Mouse (Mus musculus): ENCODE measurements around the gene Arntl2.

DNA sequence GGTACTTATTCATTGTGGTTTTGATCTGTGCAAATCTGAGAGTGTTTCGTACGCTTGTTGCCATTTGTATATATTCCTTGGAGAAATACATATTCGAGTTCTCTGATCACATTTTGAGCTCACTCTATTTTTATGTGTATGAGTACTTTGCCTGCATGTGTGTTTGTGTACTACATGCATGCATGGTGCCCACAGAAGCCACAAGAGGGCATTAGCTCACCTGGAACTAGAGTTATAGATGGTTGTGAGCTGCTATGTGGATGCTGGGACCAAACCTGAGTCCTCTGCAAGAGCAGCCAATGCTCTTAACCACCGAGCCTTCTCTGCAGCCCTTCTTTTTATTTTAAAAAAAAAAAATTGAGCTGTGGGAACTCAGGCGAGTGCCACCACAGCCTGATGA lies 42.5 kb downstream of the Arntl2 start:
- TF ChIP-seq TAL1 (IDR thresholded peaks at IDR 0.05; ENCODE audit: low read length) (no peak), GATA1 (IDR thresholded peaks at IDR 0.05; ENCODE audit: low read length) (no peak)
